Mouse (Mus musculus) hindbrain, embryonic 10.5 days (tissue): ENCODE measurements around the gene Sf3b6. TPM values are rescaled to one million over a fixed set of nuclear protein-coding genes. Genes with fewer than 3 reads are reported as not detected.

ENCODE experiments used
- DNase-seq: peaks from one replicate; pipeline ENCODE4 v3.0.0-alpha.2; 2017; ENCODE audit warnings: low spot score
- H3K27ac ChIP-seq: fragments of 300-500 bp; sonication (generic); 2 replicates; pipeline ENCODE4 v1.5.1; 2016; ENCODE audit warnings: mild to moderate bottlenecking, moderate library complexity
- H3K27me3 ChIP-seq: fragments of 300-500 bp; sonication (generic); 2 replicates; pipeline ENCODE4 v1.6.1; 2016; ENCODE audit warnings: mild to moderate bottlenecking; ENCODE audit not compliant: poor library complexity, insufficient read depth, severe bottlenecking
- H3K36me3 ChIP-seq: fragments of 300-500 bp; sonication (generic); 2 replicates; pipeline ENCODE4 v1.6.1; 2016; ENCODE audit warnings: mild to moderate bottlenecking, moderate library complexity
- H3K4me1 ChIP-seq: fragments of 300-500 bp; sonication (generic); replicated peaks from 2 replicates; pipeline ENCODE4 v1.6.1; 2016; ENCODE audit warnings: mild to moderate bottlenecking
- H3K4me3 ChIP-seq: fragments of 300-500 bp; sonication (generic); 2 replicates; pipeline ENCODE4 v1.5.1; 2016; ENCODE audit warnings: mild to moderate bottlenecking, moderate library complexity
- H3K9me3 ChIP-seq: fragments of 300-500 bp; sonication (generic); 2 replicates; pipeline ENCODE4 v1.6.1; 2016; ENCODE audit warnings: mild to moderate bottlenecking, moderate library complexity
- WGBS: fragments of 180-500 bp; shearing (Covaris S2); methylation state at CpG from one replicate; pipeline ENCODE4 v1.1.7; 2016; 5-methylcytosine and 5-hydroxymethylcytosine counted together
- polyA plus RNA-seq: library from polyadenylated mRNA; unstranded; fragments of >200 nt; fragmentation: Nextera tagmentation; extraction: Ambion mirVana; gene quantifications from 2 replicates; pipeline ENCODE4 v1.2.1, GENCODE M21; 2016

Sf3b6 gene
- polyA plus RNA-seq, 1 experiment from 2014 or later, result 329 TPM

DNA sequence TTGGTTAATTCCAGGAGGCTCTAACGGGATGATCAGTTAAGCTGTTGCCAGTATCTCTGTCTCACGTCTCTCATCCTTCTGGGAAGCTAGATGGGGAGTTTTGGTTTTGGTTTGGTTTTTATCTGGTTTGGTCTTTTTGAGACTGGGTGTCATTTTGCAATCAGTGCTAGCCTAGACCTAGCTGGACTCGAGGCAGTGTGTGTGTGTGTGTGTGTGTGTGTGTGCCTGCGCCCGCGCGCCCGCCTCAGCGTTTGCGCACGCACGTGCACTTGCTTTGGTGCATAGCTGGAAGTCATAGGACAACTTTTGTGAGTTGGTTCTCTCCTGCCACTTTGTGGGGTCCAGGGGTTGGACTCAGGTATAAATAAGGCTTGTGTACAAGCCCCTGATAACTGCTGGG is 26.4 kb downstream of the Sf3b6 start:
- Histone ChIP-seq H3K27ac (peak overlapping the region; percentile 84), H3K9me3 (no peaks in the 10 kb centered on the region), H3K4me3 (peak overlapping the region; percentile 73), H3K4me1 (peaks cover 25% of the 10 kb centered on the region), H3K36me3 (no peaks in the 10 kb centered on the region; the same call in 1 of the 2 replicates), H3K27me3 (peaks cover 32% of the 10 kb centered on the region)
- peak; percentile 53 for DNase-seq
- under 1% methylated on average over 12 of the region's 12 CpGs for WGBS

DNA sequence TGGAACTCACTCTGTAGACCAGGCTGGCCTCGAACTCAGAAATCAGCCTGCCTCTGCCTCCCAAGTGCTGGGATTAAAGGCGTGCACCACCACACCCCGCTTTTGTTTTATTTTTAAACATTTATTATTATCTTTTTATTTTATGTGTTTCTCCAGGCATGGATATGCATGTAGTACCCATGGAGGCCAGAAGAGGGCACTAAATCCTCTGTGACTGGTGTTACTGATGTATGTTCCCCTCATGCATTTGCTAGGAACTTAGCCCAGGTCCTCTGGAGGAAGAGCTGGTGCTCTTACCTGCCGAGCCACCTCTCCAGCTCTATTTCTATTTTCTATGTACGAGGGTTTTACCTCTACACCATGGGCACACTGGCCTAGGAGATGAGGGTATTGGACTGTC is 38.8 kb downstream of the Sf3b6 start:
- Histone ChIP-seq H3K27ac (no peak overlapping the region), H3K27me3 (no peaks in the 10 kb centered on the region), H3K4me3 (no peak overlapping the region), H3K9me3 (no peaks in the 10 kb centered on the region), H3K36me3 (peaks cover 63% of the 10 kb centered on the region), H3K4me1 (peaks cover 10% of the 10 kb centered on the region)
- WGBS, result 96% methylated on average over 5 of the region's 5 CpGs
- no peak for DNase-seq

DNA sequence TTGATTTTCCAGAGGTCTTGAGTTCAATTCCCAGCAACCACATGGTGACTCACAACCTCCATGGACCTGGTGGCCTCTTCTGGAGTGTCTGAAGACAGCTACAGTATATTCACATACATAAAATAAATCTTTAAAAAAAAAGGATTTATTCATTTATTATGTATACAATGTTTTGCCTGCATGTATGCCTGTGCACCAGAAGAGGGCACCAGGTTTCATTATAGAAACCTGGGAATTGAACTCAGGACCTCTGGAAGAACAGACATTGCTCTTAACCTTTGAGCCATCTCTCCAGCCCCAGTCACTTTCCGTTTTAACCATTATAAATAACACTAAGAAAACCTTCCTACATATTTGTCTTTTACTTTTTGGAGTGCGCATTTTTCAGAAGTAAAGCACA is 39.5 kb downstream of the Sf3b6 start:
- Histone ChIP-seq H3K4me1 (peaks cover 10% of the 10 kb centered on the region), H3K9me3 (no peaks in the 10 kb centered on the region), H3K27ac (no peak overlapping the region), H3K4me3 (no peak overlapping the region), H3K27me3 (no peaks in the 10 kb centered on the region), H3K36me3 (peaks cover 57% of the 10 kb centered on the region)
- DNase-seq, result no peak
- whole genome bisulfite sequencing, result 95% methylated on average over 2 of the region's 2 CpGs

DNA sequence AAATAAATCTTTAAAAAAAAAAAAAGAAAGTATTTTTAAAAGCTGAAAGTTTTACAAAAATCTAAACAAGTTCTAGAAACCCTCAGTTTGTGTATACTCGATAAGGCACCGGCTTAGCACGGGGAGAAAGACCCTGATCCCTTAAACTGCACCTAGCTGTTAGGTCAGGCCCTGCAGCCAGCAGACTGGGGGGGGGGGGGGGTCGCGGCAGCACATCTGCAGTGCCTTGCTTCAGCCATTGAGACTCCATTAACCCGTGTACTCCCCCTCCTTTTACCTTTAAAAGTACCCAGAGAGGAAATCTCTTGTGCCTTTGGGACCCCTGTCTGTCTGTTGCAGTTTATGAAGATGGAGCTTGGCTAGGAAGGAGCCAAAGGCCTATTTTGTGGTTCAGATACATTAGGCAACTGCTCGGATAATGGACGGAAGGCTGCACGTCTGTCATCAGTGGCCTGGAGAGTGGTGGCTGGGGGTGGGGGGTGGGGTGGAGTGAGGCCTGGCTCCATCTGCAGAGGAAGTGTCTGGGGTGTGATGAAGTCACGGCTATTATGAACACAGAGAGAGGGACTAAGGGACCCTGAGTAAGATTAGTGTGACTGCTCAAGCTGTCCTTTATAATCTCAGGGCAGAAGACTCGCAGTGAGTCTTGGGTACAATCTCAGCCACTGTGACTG is 42.0 kb downstream of the Sf3b6 start:
- Histone ChIP-seq H3K9me3 (peaks cover 3% of the 10 kb centered on the region; the same call in 1 of the 2 replicates), H3K27me3 (no peaks in the 10 kb centered on the region), H3K36me3 (peaks cover 36% of the 10 kb centered on the region), H3K4me3 (no peak overlapping the region), H3K27ac (peak overlapping the region; percentile 62), H3K4me1 (peaks cover 18% of the 10 kb centered on the region)
- peak; percentile 50 for DNase-seq
- 45% methylated on average over 11 of the region's 11 CpGs for WGBS

DNA sequence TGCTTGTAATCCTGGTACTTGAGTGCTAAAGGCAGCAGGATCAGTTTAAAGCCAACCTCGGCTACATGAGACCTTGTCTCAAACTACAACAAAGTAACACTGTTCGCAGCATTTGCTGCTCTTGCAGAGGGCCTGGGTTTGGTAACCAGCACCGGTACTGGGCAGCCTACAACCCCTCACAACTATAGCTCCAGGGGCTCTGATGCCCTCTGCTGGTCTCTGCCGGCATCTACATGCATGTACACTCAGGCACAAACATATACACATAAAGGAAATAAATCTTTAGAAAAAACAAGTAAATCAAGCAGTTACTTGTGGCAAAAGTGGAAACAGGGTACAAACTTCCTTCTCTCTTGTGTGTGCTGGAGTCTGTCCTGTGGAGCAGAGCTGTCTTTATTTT is 45.3 kb downstream of the Sf3b6 start:
- no peak overlapping the region for H3K4me3 ChIP-seq
- peaks cover 3% of the 10 kb centered on the region; the same call in 1 of the 2 replicates for H3K9me3 ChIP-seq
- no peak overlapping the region for H3K27ac ChIP-seq
- DNase-seq, result no peak
- WGBS, result 90% methylated on average over 4 of the region's 4 CpGs
- peaks cover 9% of the 10 kb centered on the region for H3K36me3 ChIP-seq
- H3K27me3 ChIP-seq, result no peaks in the 10 kb centered on the region
- H3K4me1 ChIP-seq, result peaks cover 23% of the 10 kb centered on the region

DNA sequence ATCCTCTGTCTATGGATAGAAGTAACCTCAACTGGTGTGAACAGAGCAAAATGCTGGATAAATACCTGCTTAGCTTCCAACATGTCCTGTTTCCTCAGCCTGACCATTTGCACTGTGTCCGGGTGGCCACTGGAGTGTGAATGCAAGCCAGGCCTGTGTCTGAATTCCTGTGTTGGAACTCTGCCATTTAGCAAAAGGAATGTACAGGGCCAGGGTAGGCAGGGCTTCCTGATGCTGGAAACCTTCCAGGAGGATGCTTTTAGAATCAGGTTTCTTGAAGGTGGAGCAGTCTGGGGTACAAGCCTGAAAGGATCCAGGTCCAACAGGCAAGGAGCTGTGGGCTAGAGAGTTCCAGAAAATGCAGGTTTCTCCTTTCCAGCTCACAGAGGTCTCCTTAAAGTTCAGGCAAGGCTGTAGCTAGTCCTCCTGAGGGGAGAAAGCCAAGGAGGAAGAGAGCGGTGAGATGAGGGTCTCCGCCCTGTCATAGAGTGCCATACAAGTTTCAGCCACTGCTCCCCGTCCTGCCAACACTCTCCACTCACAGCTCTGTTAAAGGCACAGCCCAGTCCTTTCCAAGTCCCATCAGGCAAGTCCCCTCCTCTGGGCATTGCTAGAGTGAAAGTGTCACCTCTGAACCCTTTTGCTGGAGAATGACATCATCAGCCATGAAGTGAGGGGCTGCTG is 46.5 kb downstream of the Sf3b6 start:
- H3K27ac ChIP-seq, result 0 out of 2 replicates have a peak overlapping the region, but pooled peaks have one; percentile 13
- DNase-seq, result no peak
- H3K4me3 ChIP-seq, result no peak overlapping the region
- H3K4me1 ChIP-seq, result peaks cover 28% of the 10 kb centered on the region
- peaks cover 4% of the 10 kb centered on the region; the same call in 1 of the 2 replicates for H3K36me3 ChIP-seq
- WGBS, result 86% methylated on average over 4 of the region's 4 CpGs
- peaks cover 3% of the 10 kb centered on the region; the same call in 1 of the 2 replicates for H3K9me3 ChIP-seq
- H3K27me3 ChIP-seq, result no peaks in the 10 kb centered on the region

DNA sequence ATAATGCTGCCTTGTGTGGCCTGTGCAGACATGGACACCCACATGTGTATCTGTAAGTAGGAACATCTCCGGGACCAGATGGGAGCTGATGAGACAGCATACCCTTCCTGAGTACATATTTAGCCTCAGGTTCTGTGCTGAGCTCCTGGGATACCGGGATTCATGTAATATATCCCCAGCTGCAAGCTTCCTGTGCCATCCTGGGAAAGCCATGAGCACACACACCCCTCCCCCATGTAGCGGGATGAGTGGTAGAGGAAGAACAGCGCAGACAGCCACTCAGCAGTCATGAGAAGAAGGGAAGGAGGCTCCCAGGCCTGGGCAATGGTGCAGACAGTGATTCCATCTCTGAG is 47.0 kb downstream of the Sf3b6 start:
- DNase-seq, result no peak
- Histone ChIP-seq H3K36me3 (peaks cover 4% of the 10 kb centered on the region; the same call in 1 of the 2 replicates), H3K4me3 (no peak overlapping the region), H3K9me3 (peaks cover 3% of the 10 kb centered on the region; the same call in 1 of the 2 replicates), H3K4me1 (peaks cover 26% of the 10 kb centered on the region), H3K27ac (0 out of 2 replicates have a peak overlapping the region, but pooled peaks have one; percentile 13), H3K27me3 (no peaks in the 10 kb centered on the region)
- 84% methylated on average over 4 of the region's 4 CpGs for WGBS

DNA sequence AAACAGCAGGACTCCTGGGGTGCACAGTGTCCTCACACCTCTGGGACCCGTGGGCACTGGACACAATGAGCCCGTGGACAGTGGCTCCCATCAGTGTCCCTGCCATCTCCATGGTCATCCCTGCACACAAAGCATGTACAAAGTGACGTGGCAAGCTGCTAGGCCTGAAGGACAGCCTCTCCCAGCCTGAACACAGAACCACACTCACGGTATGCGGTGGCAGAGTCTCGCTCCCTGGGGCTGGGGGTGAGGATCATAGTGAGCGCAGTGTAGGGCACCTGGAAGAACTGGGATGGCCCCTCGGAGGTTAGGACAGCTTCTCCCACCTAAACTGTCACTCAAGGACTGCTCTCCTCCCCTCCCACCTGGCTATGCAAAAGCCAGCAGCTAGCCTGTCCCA is 51.6 kb downstream of the Sf3b6 start:
- 77% methylated on average over 8 of the region's 8 CpGs for WGBS

DNA sequence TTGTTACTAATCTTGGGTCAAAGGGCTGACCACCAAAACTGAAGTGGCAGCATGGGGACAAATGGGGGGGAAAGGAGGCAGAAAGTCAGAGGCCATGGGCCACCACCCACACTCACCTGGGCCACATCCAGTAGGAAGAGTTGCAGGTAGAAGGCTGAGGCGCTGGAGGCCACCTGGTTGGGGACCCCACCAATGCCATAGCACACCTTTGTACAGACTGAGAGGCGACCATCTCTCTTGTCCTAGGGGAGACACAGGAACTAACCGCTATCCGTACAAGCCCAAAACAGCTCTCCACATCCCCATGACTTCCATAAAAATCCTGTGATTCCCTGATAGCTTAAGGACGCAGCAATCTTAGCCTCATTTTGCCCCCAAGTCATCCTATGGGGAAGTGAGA is 53.9 kb downstream of the Sf3b6 start:
- 89% methylated on average over 5 of the region's 5 CpGs for WGBS
- Histone ChIP-seq H3K27ac (no peak overlapping the region), H3K36me3 (no peaks in the 10 kb centered on the region), H3K4me1 (peaks cover 23% of the 10 kb centered on the region), H3K4me3 (no peak overlapping the region), H3K27me3 (peaks cover 13% of the 10 kb centered on the region), H3K9me3 (no peaks in the 10 kb centered on the region)
- DNase-seq, result no peak

More for the DNA sequence above, 51.6 kb downstream of the Sf3b6 start:
- no peak for DNase-seq
- Histone ChIP-seq H3K4me3 (no peak overlapping the region), H3K27ac (no peak overlapping the region; the same call in 1 of the 2 replicates), H3K4me1 (peaks cover 21% of the 10 kb centered on the region), H3K27me3 (peaks cover 10% of the 10 kb centered on the region), H3K36me3 (no peaks in the 10 kb centered on the region), H3K9me3 (no peaks in the 10 kb centered on the region)

DNA sequence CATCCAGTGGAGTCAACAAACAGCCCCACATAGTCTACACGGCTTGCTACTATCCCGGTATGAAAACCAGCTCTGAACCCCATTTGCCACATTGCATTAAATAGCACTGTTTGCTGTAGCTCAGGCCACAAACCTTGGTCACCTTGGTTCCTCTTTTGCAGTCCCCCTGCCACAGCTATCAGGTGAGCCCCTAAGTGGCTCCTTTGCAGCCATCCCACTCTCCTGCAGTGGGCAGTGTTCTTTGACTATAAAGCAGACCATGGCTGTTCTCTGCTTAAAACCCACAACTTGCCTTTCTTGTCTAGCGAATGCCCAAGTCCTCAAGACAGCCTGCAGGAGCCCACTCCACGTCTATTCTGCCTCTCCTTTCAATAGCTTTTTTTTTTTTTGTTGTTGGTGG is 54.9 kb downstream of the Sf3b6 start:
- no peaks in the 10 kb centered on the region for H3K9me3 ChIP-seq
- 55% methylated on average over 4 of the region's 4 CpGs for WGBS
- H3K27me3 ChIP-seq, result peaks cover 13% of the 10 kb centered on the region
- peaks cover 23% of the 10 kb centered on the region for H3K4me1 ChIP-seq
- H3K4me3 ChIP-seq, result no peak overlapping the region
- H3K27ac ChIP-seq, result no peak overlapping the region
- no peak for DNase-seq
- H3K36me3 ChIP-seq, result no peaks in the 10 kb centered on the region

DNA sequence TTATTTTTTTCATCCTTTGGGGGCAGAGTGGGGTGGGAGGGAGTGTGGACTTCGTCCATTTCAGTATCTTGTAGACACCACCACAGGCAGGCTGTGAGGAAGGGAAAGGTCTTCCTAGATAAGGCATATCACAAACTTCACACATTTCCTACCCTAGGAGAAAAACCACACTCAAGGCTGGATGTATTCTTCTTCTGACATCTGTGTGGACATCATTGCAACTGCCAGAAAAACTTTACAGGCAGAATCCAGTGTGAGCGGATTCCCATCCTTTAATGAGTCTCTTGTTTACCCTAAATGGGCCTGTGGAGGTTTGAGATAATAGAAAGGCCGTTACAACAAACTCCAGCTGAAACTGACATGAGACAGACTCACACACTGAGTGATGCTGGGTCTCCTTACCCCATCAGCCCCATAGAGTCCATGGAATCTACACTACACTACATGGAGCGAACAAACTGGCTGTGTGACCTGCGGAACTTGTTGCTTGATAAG is 55.7 kb downstream of the Sf3b6 start:
- peaks cover 13% of the 10 kb centered on the region for H3K27me3 ChIP-seq
- H3K9me3 ChIP-seq, result no peaks in the 10 kb centered on the region
- no peak for DNase-seq
- H3K27ac ChIP-seq, result peak overlapping the region; percentile 74; the same call in 1 of the 2 replicates
- H3K4me1 ChIP-seq, result peaks cover 15% of the 10 kb centered on the region
- 83% methylated on average over 5 of the region's 5 CpGs for WGBS
- no peaks in the 10 kb centered on the region for H3K36me3 ChIP-seq
- no peak overlapping the region for H3K4me3 ChIP-seq

DNA sequence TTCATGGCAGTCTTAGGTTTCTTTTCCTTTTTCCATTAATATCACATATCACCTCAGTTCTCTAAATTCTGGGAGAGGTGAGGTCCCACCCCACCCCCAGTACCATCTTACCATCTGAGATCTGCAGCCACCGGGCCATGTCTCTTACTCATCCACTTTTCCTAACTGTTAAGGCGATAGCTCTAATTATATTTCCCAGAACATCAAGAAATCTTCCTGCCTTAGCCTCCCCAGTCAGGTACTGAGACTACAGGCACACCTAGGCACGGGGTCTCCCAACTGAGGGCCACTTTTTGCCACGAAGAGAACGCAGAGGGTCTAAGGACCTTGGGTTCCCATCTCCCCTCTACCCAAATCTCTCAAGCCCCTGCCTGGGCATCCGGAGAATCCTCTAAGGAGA is 56.2 kb downstream of the Sf3b6 start:
- Histone ChIP-seq H3K4me3 (peak overlapping the region; percentile 54), H3K27ac (peak overlapping the region; percentile 74), H3K9me3 (no peaks in the 10 kb centered on the region), H3K27me3 (peaks cover 13% of the 10 kb centered on the region), H3K4me1 (peaks cover 13% of the 10 kb centered on the region; the same call in 1 of the 2 replicates), H3K36me3 (peaks cover 4% of the 10 kb centered on the region)
- no peak for DNase-seq
- WGBS, result 74% methylated on average over 6 of the region's 6 CpGs
